Mouse (Mus musculus): ENCODE data around the gene Slc22a14.

- TF ChIP-seq CTCF (IDR thresholded peaks at IDR 0.05; ENCODE audit: low read depth, low read length): no peak
- no peak for TF ChIP-seq POLR2A (IDR thresholded peaks at IDR 0.05; ENCODE audit: extremely low read depth, insufficient read depth, low read length)
These were observed 30.5 kb downstream of the Slc22a14 start for GRCm38 (mm10) chr9:119334834-119335233.
